Mouse (Mus musculus) thymus, adult 2 months (tissue): ENCODE measurements around the gene Hoxd10. TPM values are rescaled to one million over a fixed set of nuclear protein-coding genes. Genes with fewer than 3 reads are reported as not detected.

ENCODE experiments used
- DNase-seq: peaks from one replicate; pipeline ENCODE4 v3.0.0; 2021
- H3K27ac ChIP-seq: fragments of 200-500 bp; 2 replicates; pipeline ENCODE4 v1.5.1; 2012; ENCODE audit warnings: low read length, control low read depth; ENCODE audit not compliant: control insufficient read depth, insufficient read depth
- H3K27me3 ChIP-seq: fragments of 200-500 bp; 2 replicates; pipeline ENCODE4 v1.6.1; 2012; ENCODE audit warnings: mild to moderate bottlenecking, low read length, moderate library complexity, mixed read lengths; ENCODE audit not compliant: control insufficient read depth, insufficient read depth
- H3K36me3 ChIP-seq: fragments of 200-500 bp; 2 replicates; pipeline ENCODE4 v1.6.1; 2012; ENCODE audit warnings: mild to moderate bottlenecking, low read length, moderate library complexity; ENCODE audit not compliant: control insufficient read depth, insufficient read depth
- H3K4me1 ChIP-seq: fragments of 200-500 bp; replicated peaks from 2 replicates; pipeline ENCODE4 v1.6.1; 2012; ENCODE audit warnings: low read length; ENCODE audit not compliant: control insufficient read depth, insufficient read depth
- H3K4me3 ChIP-seq: fragments of 200-500 bp; 2 replicates; pipeline ENCODE4 v1.5.1; 2012; ENCODE audit warnings: mild to moderate bottlenecking, low read length, control low read depth, moderate library complexity; ENCODE audit not compliant: control insufficient read depth, insufficient read depth
- CTCF ChIP-seq: fragments of 200-500 bp; IDR thresholded peaks from 2 replicates; pipeline ENCODE4 v1.5.1; 2012; ENCODE audit warnings: mild to moderate bottlenecking, control low read depth, low read length, moderate library complexity, borderline replicate concordance; ENCODE audit not compliant: control insufficient read depth, poor library complexity, insufficient read depth; ENCODE audit errors: extremely low read depth
- POLR2A ChIP-seq: fragments of 200-500 bp; IDR thresholded peaks from 2 replicates; pipeline ENCODE4 v1.6.1; 2012; ENCODE audit warnings: mild to moderate bottlenecking, low read length, control low read depth, moderate library complexity; ENCODE audit not compliant: control insufficient read depth, poor library complexity, insufficient read depth; ENCODE audit errors: extremely low read depth
- WGBS: fragments of 180-500 bp; shearing (Covaris S2); methylation state at CpG from one replicate; pipeline ENCODE4 v1.1.7; 2018; 5-methylcytosine and 5-hydroxymethylcytosine counted together
- polyA plus RNA-seq: library from polyadenylated mRNA; depleted of rRNA; stranded (reverse); fragments of >200 nt; gene quantifications from 2 replicates; pipeline ENCODE4 v1.2.3, GENCODE M21; 2012

The Hoxd10 gene
- polyA plus RNA-seq, 1 experiment: not detected

GRCm38 (mm10) chr2:74735851-74736687 lies 44.3 kb downstream of the Hoxd10 start:
- Histone ChIP-seq H3K36me3 (no peaks in the 10 kb centered on the region), H3K27ac (no peak overlapping the region), H3K27me3 (peaks cover 40% of the 10 kb centered on the region), H3K4me1 (no peaks in the 10 kb centered on the region), H3K4me3 (no peak overlapping the region)
- DNase-seq: no peak
- TF ChIP-seq POLR2A: no peak
- no peak for TF ChIP-seq CTCF
- WGBS: 7% methylated on average over 42 of the region's 42 CpGs

- peaks cover 40% of the 10 kb centered on the region for H3K27me3 ChIP-seq
- H3K27ac ChIP-seq: no peak overlapping the region
- DNase-seq: no peak
- H3K4me3 ChIP-seq: no peak overlapping the region
- no peaks in the 10 kb centered on the region for H3K36me3 ChIP-seq
- no peaks in the 10 kb centered on the region for H3K4me1 ChIP-seq
- TF ChIP-seq POLR2A: no peak
- no peak for TF ChIP-seq CTCF
- 25% methylated on average over 15 of the region's 15 CpGs for WGBS
Measured at GRCm38 (mm10) chr2:74736688-74737577, 45.2 kb downstream of the Hoxd10 start.

- WGBS: 29% methylated on average over 7 of the region's 7 CpGs
- H3K27me3 ChIP-seq: peaks cover 40% of the 10 kb centered on the region
- no peak for DNase-seq
- TF ChIP-seq CTCF (no peak), POLR2A (no peak)
- no peaks in the 10 kb centered on the region for H3K4me1 ChIP-seq
- no peak overlapping the region for H3K4me3 ChIP-seq
- no peak overlapping the region for H3K27ac ChIP-seq
- H3K36me3 ChIP-seq: no peaks in the 10 kb centered on the region
Measured at GRCm38 (mm10) chr2:74737578-74738070, 45.9 kb downstream of the Hoxd10 start.

- 9% methylated on average over 20 of the region's 20 CpGs for WGBS
Measured at GRCm38 (mm10) chr2:74738623-74739475, 47.1 kb downstream of the Hoxd10 start.

GRCm38 (mm10) chr2:74739476-74739800 lies 47.7 kb downstream of the Hoxd10 start:
- DNase-seq: no peak
- Histone ChIP-seq H3K27ac (no peak overlapping the region), H3K27me3 (peaks cover 39% of the 10 kb centered on the region), H3K4me3 (no peak overlapping the region), H3K4me1 (no peaks in the 10 kb centered on the region), H3K36me3 (no peaks in the 10 kb centered on the region)
- no peak for TF ChIP-seq POLR2A
- no peak for TF ChIP-seq CTCF
- WGBS: 34% methylated on average over 2 of the region's 2 CpGs

More at GRCm38 (mm10) chr2:74738623-74739475, 47.1 kb downstream of the Hoxd10 start:
- Histone ChIP-seq H3K36me3 (no peaks in the 10 kb centered on the region), H3K4me3 (no peak overlapping the region), H3K27me3 (peaks cover 36% of the 10 kb centered on the region), H3K4me1 (no peaks in the 10 kb centered on the region), H3K27ac (no peak overlapping the region)
- TF ChIP-seq CTCF (no peak), POLR2A (no peak)
- DNase-seq: no peak

GRCm38 (mm10) chr2:74739869-74740268 lies 48.1 kb downstream of the Hoxd10 start:
- 19% methylated on average over 14 of the region's 14 CpGs for WGBS
- H3K4me3 ChIP-seq: no peak overlapping the region

More at GRCm38 (mm10) chr2:74739869-74740268, 48.1 kb downstream of the Hoxd10 start:
- H3K27me3 ChIP-seq: peaks cover 39% of the 10 kb centered on the region
- DNase-seq: no peak
- TF ChIP-seq POLR2A (no peak), CTCF (no peak)
- no peak overlapping the region for H3K27ac ChIP-seq
- no peaks in the 10 kb centered on the region for H3K36me3 ChIP-seq
- no peaks in the 10 kb centered on the region for H3K4me1 ChIP-seq
